Mouse (Mus musculus) T-helper 1 cell (primary cell): Measurements from ENCODE around the gene Itpr2.

Experiments
- in situ Hi-C: fragments of 300-600 bp; cut with MboI, MseI; formaldehyde crosslinking; loops from one replicate; pipeline ENCODE4 v1.15.1; 2025; ENCODE audit warnings: high pct_unique_total_duplicates

Gene Itpr2

DNA sequence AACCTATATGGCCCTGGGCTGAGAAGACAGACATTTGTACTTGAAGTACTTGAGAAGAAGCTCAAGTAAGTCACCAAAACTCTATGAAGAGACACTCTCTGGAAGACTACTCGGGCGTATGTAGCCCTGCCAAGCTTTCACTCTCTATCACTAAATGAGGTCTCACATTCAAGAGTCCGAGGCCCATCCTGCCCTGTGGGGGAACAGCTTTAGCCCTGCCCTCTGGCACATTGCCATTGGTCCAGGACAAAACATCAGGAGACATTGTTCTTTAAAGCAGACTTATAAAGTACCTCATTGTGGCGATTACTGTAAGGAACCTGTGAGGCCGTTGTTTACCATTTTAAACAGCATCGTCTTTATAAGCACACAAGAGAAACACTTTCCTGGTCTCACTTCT is 77.7 kb downstream of the Itpr2 start:
- in situ Hi-C loops: no loop called here

DNA sequence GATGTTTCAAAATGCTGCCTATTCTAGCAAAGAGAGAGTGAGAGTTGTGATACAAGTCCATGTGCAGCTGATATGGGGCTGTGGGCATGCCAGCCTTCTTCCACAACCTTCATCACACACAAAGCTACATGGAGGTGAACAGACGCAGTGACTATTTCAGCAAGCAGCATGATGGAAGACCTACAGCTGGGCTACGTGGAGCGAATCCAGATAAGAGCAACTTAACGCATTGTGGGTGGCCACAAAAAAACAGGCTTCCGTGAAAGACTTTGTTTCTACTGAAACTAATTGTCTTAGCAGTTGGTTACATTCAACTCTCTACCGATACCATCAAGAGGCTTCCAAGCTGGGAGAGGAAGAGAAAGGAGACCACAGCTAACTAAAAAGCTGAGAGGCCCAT is 81.3 kb downstream of the Itpr2 start:
- in situ Hi-C loops: no loop called here

DNA sequence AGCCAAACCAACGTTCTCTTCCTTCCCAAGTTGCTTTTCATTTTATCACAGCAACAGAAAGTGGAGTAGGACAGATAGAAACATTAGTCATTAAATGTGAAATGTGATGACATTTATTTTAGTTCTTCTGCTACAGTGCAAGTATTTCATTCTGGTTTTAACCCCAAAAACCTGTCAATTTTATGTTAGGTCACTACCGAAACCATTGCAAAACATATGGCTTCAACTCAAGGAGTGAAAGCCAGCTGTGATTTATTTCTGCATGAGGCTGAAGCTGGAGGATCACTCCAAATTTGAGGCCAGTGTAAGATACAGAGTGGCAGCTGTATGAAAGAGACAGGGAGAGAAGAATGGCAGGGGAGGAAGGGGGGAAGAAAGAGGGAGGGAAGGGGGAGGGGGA is 85.6 kb downstream of the Itpr2 start:
- in situ Hi-C loops: no loop called here

DNA sequence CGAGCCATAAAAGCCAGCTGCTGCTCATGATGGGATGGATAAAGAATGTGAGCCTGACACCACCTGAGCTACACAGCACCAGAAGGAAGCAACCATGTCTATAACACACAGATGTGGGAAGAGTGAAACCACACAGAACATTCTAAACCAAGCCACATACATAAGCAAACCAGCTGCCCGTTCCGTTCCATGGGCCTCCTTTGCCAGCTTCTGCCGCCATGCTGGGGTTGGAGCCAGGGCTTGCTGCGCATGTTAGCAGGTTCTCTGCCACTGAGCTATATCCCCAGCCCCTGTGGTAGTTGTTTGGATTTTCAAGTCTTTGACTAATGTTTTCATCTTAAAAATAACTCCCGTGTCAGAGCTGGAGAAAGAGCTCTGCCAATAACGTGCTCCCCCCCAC is 87.9 kb downstream of the Itpr2 start:
- in situ Hi-C loops: no loop called here

DNA sequence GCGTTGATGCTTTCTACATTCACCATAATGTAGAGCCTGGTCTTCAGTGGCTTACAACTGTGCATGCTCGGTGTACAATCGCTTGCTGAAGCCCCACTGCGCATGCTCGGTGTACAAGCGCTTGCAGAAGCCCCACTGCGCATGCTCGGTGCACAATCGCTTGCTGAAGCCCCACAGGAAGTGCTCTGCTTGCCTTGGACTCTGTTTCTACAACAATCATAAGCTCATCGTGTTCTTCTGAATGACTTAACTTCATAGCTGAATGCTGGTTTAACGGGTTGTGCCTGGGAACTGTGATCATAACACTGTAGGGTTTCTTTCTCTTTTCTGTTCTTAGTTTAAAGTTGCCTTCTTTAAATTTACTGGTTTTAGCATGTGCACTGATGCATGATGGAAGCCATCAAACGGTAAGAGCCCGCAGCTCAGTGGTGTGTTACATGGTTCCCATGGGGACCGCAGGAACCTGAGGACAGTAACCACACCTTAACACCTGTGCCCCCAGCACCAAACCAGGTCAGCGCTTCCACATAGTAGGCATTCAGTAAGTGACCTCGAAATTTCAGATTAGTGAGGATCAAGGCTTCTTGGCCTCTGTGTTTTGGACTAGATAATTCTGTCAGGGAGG is 90.5 kb downstream of the Itpr2 start:
- in situ Hi-C loops: no loop called here

DNA sequence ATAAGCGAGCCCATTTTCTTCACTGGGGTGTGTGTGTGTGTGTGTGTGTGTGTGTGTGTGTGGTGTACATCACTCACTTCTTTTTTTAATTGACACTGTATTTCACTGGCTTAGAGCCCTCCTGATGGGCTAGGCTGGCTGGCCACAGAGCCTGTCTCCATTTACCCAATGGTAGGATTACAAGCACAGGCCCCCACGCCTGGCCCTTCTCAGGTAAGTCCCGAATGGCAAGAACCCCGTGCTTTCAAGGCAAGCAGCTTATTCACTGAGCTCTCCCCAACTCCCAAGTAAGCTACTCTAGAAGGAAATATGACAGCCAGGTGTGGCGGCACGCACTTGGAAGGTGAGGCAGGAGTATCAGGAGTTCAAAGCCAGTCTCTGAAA is 91.6 kb downstream of the Itpr2 start:
- in situ Hi-C loops: no loop called here

DNA sequence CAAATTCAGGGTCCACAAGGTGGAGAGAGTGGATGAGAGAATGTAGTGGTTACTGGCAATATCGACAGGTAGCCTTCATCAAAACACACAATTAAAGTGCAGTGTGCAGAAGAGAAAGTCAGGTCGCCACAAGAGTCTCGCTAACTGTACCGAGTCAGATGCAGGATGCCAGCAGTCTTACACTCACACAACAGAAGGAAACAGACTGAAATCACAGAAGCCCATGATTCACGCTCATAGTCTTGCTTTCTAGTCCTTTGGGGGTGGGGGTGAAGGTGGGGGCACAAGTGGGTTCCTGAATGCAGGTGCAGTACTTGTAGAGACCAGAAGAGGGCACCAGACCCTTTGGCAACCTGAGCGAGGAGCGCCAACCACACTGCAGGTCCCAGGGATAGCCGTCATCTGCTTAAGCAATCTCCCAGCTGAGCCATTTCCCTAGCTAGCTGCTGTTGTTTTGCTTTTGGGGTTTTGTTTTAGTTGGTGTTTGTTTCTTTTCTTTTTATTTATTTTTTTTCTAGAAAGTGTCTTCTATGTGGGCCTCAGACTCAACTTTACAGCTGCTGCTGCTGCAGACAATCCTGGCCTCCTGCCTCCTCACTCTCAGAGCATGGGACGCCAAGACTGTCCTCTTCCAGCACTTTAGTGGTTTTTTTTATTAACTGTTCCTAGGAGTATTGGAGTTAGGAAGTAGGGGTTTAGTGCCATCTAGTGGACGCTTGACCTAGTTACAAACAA is 92.2 kb downstream of the Itpr2 start:
- in situ Hi-C loops: loop anchor here (10.0 kb wide), 1 partner anchor 395 kb away; no protein-coding TSS in a partner anchor

DNA sequence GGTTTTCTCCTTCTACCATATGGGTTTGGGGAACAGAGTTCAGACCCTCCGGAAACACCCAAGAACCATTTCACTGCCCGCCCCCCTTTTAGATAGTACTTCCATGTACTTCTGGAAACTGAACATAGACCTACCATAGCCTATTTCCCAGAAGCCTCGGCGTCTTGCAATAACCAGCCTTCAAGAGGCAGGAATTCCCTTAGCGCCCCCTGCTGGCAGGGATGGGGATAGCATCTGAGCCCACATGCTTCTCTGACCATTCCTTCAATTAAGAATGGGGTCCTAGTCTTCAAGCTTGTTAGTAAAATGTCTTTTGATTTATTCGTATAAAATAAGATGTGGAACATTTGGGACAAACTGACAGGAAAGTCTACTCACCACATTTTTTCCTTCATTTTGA is 96.6 kb downstream of the Itpr2 start:
- in situ Hi-C loops: loop anchor here (10.0 kb wide), 1 partner anchor 391 kb away; no protein-coding TSS in a partner anchor

DNA sequence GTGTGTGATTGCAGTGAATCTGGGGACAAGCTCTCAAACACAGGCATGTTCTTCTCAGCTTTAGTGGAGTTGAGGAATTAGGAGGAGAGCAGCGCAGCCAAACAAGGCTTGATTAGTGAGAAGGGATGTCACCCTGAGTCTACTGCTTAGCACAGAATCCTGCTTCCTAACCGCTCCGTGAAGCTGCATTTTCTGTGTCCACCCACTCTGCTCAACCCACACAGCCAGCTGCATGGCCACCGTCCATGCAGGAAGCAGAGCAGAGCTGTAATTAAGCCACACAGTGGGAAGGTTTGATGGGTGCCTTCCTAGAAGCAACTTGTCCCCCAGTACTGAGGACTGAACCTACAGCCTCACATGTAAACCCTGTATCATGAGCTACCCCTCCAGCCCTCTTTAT is 97.1 kb downstream of the Itpr2 start:
- in situ Hi-C loops: loop anchor here (10.0 kb wide), 1 partner anchor 390 kb away; no protein-coding TSS in a partner anchor

DNA sequence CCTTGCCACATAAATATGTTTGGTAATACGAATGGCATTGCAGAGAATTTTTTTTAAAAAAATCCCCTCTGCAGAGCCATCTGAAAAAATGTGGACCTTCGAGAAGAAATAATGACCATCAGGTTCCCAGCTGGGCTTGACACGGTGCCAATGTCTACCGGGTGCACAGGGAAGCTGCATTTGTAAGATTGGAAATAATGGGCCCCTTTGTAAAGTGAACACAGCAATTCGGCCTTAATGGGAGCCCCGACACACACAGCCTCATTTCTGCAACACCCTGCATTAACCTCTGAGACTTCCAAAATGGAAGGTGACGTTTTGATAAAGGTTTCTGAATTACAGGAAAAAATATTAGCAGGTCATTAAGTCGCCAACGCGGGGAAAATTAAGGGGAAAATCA is 97.9 kb downstream of the Itpr2 start:
- in situ Hi-C loops: loop anchor here (10.0 kb wide), 1 partner anchor 389 kb away; no protein-coding TSS in a partner anchor

DNA sequence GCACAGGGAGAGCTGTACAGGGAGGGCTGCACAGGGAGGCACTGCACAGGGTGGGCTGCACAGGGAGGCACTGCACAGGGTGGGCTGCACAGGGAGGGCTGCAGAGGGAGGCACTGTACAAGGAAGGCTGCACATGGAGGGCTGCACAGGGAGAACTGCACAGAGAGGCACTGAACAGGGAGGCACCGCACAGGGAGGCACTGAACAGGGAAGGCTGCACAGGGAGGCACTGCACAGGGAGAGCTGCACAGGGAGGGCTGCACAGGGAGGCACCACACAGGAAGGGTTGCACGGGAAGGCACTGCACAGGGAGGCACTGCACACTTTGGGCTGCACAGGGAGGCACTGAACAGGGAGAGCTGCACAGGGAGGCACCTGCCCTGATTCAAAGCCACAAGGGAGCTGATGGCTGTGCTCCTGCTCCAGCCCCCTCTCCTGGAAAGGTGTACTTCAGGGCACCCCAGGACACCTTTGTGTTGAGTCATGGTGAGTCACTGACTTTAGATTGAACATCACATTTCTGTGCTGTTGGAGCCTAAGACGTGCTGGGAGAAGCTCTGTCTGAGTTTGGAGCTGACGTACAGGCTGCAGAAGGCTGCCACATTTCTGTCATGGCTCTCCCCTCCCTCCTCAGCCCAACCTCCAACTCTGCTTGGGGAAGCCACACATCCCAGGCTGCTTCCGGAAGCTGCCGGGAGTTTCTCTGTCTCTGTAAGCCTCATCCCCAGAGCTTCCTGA is 98.9 kb downstream of the Itpr2 start:
- in situ Hi-C loops: loop anchor here (10.0 kb wide), 1 partner anchor 388 kb away; no protein-coding TSS in a partner anchor

DNA sequence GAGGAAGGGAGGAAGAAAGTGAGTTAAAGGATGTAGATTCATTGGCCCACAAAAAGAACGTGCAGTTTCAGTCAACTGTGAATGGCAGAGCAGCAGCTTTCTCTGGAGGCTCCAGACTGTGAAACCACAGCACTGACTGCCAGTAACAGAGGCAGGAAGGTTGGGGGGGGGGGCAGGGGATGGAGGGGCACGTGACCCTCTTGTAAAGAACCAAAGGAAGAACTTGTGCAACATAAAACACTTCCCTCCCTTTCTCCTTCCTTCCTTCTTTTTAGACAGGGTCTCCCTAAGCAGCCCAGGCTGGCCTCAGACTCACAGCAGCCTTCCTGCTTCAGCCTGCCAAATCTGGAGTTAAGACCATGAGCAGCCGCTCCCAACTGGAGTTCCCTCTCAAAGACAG is 104.2 kb downstream of the Itpr2 start:
- in situ Hi-C loops: no loop called here

DNA sequence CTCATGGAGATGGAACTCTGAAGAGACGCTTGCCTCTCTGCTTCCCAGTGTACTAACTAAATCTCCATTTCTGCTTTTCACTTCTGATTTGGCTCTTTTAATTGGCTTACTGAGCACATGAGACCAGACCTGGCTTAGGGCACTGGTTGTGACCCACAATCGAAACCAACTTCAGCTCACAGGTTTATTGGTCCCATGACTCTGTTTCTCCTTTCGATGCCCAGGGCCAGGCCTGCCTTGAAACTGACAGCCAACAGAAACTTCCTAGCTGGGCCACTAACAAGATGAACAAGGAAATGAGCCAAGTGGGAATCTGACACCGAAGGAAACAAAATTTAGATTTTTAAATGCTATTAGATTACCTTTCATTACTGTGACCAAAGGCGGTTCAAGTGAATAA is 105.8 kb downstream of the Itpr2 start:
- in situ Hi-C loops: no loop called here

DNA sequence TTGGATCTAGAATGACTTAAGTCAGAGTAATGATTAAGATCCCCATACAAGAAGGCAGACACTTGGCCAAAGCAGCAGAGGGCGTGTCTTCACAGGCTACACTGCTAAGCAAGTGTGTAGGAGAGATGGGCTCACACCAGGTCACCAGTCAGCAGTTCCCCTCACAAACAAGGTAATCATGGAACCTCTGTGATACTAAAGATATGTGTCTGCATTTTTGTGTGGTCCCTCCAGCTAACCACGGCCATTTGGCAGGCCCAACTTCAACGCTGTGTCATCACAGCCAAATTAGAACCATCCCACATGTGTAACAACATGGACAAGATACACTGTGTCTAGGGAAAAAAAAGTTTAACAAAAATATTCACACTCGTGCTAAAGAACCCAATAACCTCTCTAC is 106.4 kb downstream of the Itpr2 start:
- in situ Hi-C loops: no loop called here

DNA sequence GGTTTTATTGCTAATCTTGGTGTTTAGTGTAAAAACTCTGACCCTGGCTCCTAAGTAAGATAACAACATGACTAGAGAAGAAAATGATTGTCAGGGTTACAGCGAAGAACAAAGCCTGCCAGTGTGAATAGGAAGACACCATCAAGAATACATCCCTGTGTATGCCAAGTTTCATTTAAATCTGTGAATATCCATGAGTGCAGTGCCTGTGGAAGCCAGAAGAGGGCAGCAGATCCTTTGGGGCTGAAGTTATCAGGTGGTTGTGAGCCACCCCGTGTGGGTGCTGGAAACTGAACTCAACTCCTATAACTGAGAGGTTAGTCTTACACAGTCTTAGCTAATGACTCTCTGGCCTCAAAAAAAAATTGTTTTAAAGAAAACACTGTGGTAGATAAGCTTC is 109.8 kb downstream of the Itpr2 start:
- in situ Hi-C loops: no loop called here

DNA sequence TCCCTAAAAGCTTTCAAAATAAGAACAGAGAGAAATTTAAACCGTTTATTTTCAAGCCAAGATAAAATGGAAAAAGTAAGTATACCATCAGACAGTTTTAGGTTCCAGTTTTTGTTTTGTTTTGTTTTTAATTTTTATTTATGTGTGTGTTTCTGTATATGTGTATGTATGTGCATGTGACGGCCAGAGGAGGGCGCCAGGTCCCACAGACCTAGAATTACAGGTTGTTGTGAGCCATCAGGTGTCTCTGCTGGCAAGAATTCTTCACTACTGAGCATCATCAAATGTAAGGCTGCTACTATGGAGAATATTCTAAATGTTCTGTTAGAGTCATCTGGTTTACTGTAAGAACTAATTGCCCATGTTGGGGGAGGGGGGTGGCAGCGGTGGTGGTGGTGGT is 111.9 kb downstream of the Itpr2 start:
- in situ Hi-C loops: no loop called here

DNA sequence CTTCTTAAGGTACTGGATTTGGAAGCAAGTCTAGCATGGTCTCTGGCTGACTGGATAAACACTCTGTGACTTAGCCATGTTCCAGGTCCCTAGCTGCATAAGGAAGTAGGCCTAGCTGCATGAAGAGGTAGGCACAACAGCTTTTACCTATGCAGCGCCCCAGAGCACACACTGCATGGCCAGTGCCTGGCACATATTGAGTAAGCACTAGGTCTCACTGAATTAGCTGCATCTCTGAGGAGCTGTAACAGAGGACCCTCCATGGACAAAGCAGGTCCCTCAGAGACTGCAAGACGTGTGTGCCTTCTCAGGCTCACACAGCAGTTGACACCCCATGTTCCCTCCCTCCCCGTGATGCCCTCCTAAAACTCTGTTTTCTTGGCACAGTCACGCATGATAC is 114.0 kb downstream of the Itpr2 start:
- in situ Hi-C loops: no loop called here

DNA sequence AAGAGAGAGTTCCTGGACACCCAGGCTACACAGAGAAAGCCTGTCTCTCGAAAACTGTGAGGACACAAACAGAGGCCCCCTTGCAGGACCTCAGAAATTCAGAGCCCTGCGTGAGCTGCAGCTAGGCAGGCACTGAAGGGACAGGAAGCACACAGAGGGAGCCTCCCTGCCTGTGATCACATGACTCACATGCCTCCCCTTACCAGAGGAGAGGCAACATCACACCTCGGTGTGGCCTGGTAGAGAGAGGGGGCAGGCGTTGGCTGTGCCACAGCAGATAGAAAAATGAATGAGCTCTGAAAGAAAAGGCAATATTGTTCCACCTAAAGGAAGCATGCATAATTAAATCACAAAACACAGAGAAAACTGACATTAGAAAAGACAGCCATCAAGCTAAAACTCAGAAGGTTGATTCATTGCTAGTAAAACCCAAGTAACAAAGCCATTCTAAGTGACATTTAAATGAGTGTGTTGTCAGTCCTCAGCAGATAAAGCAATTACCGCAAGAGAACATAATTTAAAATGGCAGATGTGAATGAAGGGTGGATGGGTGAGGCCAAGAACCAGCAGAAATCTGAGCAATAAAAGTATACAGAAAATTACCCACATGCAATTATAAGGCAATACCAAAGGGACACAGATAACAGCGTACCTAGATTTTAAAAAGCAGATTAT is 114.8 kb downstream of the Itpr2 start:
- in situ Hi-C loops: no loop called here

DNA sequence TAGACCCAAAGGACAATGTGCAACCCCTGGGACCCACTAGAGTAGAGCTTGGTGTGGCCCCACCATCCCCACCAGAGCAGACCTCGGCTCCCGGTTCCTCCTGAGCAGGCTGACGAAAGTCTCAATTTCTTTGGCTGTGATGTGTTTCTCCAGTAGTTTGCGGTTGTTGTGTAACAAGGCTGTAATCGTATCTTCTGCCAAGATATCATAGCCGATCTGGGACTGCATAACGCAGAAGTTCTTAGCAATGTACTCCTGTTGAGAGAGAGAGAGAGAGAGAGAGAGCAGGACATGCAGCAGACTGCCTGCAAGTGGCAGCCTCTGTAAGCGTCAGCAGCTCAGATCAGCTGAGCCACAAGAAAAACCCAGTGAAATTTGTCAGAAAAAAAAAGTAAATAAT is 122.8 kb downstream of the Itpr2 start:
- in situ Hi-C loops: no loop called here

DNA sequence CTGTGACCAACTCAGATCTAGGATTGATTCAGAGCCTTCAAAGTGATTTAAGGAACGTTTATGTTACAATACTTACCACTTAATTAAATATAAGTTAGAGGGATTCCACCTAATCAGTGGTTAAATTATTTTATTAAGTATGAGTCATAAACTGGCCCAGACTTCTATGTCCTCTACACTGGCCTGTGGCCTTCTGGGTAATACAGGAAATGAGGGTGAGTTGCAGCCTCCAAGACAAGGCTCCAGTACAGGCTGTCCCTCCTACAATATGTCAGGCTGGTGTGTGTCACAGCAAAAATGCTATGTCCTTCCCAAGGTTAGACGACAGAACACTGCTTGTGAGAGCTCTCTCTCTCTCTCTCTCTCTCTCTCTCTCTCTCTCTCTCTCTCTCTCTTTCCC is 130.5 kb downstream of the Itpr2 start:
- in situ Hi-C loops: no loop called here

DNA sequence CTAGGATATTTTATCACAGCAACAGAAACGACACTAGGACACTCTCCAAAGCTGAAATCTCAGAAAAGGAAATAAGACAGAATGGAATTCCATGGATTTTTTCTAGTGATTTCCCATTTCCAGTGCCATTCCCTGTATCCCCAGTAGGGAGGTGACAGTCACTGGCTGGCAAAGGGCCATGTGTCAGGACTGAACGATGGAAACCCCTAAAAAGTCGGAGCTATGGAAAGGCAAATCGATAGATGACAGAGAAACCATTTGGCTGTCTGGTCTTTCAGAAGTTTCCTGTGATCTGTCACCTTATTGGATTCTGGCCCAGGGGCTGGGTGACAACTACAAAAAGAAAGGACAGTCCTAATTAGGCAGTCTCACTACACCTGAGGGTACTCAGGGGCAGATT is 135.8 kb downstream of the Itpr2 start:
- in situ Hi-C loops: no loop called here

DNA sequence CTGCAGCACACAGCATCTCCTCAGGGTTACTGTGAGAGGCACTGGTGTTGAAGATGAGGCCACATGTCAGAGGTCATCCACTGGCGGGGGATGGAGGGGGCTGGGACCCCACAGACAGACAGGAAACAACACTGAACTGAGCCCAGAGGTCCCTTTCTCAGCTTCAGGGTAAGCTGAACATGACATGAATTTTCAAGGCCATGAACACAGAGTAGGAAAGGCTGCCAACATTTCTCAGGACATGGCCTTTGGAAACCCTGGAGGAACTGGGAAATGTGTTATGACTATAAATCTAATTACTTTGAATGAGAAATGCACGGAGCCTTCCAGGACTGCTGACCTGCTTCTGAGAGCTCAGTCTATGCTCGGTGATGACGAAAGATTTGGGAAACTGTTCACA is 144.1 kb downstream of the Itpr2 start:
- in situ Hi-C loops: no loop called here
